Mouse (Mus musculus) cerebellum, postnatal 4 days (tissue): ENCODE results near the gene Ube2c.
"Not testable (repeated sequence)": the region's sequence is repeated elsewhere in the genome, so short reads cannot be mapped to it uniquely, and the experiment has no call there.

Experiments used
- DNase-seq, 2 experiments: peaks; one replicate each; pipeline ENCODE4 v3.0.0; 2022; ENCODE audit warnings: low spot score in 2 of 2, mixed read lengths in 1 of 2

Ube2c gene

GRCm38 (mm10) chr2:164787779-164788178 lies 18.1 kb downstream of the Ube2c start:
- DNase-seq: no peak

GRCm38 (mm10) chr2:164788411-164788810 lies 18.7 kb downstream of the Ube2c start:
- DNase-seq: no peak

GRCm38 (mm10) chr2:164790451-164790850 lies 20.8 kb downstream of the Ube2c start:
- no peak for DNase-seq

DNA sequence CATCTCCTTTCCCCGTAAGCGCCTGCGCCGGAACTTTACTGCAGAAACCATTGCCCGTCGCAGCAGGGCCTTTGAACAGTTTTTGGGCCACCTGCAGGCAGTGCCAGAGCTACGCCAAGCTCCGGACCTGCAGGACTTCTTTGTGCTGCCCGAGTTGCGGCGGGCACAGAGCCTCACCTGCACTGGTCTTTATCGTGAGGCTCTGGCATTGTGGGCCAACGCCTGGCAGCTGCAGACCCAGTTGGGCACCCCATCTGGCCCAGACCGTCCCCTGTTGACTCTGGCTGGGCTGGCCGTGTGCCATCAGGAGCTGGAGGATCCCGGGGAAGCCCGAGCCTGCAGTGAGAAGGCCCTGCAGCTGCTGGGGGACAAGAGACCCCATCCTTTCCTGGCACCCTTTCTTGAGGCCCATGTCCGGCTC lies 22.2 kb downstream of the Ube2c start:
- no peak for DNase-seq

DNA sequence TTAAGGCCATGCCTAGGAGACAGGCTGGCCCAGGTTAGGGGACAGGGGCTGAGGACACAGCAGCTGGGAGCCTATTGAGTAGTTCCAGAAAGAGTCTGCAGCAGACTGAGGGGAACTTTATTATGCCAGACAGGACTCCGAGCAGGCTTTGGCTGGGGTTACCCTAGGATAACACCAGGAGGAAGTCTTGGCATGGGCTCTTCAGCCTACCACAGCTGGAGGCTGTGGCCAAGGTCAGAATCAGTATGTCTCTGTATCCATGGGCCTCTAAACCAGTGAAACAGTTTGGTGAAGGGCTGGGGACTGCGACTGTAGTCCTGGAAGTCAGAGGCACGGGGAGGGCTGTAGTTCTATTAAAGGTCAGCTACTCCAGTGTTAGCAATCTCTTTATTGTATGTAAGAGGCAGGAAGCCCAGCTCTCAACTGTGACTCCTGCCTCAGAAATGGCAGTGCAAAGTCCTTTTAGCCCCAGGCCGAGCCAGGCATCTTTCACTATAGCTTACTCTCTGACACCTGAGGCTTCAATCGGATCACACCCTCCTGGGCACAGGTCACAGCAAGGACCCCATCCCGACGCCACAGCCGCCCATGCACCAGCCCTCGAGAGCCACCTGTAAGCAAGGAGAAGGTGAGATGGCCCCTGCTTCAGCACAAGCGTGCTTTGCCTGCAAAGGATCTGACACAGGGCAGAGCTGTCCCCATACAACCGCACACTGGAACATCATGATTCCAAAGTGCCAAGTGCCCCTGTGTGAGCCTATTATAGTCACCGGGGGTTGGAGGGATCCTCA lies 22.9 kb downstream of the Ube2c start:
- no peak for DNase-seq

- peak in 1 of 2 experiments; percentile 56 for DNase-seq
These were observed 23.5 kb downstream of the Ube2c start for GRCm38 (mm10) chr2:164793236-164793635.

- DNase-seq: no peak
These were observed 24.1 kb downstream of the Ube2c start for GRCm38 (mm10) chr2:164793772-164794171.

DNA sequence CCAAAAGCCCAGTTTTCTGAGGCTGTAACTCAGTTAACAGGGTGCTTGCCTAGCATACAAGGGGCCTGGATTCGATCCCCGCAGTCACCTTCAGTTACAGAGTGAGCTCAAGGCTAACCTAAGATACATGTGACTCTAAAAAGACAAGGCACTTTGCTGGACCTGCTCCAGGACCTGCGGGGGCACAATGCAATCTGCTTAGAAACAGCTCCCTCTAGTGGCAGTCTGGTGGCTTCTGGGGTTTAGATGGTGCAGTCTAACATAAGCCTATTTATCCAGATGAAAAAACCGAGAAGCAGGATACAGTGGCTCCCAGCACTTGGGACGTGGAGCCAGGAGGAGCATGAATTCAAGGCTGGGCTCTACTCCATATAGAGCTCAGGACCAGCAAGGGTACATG lies 24.6 kb downstream of the Ube2c start:
- DNase-seq: peak; percentile 54 to 84

- DNase-seq: no peak
These were observed 26.2 kb downstream of the Ube2c start for GRCm38 (mm10) chr2:164795868-164796267.

DNA sequence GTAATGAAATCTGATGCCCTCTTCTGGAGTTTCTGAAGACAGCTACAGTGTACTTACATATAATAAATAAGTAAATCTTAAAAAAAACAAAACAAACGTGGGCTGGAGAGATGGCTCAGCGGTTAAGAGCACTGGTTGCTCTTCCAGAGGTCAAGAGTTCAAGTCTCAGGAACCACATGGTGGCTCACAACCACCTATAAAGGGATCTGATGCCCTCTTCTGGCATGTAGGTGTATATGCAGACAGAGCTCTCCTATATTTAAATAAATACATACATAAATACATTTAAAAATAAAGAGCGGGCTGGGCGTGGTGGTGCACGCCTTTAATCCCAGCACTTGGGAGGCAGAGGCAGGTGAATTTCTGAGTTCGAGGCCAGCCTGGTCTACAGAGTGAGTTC lies 28.9 kb downstream of the Ube2c start:
- DNase-seq: not testable (repeated sequence)

DNA sequence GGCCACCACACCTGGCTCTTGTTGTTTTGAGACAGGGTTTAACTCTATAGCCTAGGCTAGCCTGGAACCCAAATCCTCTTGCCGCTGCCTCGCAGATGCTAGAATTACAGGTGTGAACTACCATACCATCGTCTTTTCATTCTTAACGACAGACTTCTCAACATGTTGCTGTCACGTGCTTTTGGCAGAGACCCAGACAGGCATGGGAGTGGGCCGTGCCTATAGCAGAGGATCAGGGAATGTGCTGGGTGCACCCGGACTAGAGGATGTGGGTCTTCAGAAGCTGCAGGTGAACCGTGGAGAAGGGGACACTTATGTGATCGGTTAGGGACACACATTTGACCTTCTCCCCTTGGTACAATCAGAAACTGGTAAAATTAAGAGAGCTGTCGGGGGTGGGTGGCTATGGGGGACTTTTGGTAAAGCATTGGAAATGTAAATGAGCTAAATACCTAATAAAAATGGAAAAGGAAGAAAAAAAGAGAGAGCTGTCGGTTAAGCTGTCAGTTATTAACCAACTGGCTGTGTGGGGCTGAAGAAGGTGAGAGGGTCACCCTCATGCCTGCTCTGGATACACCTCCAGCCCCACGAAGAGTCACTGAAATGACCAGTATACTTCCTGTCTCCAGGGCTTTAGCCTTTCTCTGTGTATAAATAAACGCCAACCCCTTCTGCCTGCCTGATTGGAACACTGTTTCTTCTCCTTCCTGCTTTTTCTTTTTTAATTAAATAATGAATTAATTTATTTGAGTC lies 30.7 kb downstream of the Ube2c start:
- no peak for DNase-seq

- no peak for DNase-seq
These were observed 33.7 kb downstream of the Ube2c start for GRCm38 (mm10) chr2:164803201-164803920.

GRCm38 (mm10) chr2:164803921-164804313 lies 34.2 kb downstream of the Ube2c start:
- no peak for DNase-seq

GRCm38 (mm10) chr2:164804533-164805331 lies 35.0 kb downstream of the Ube2c start, which contains the start of the genes Acot8 and Zswim3:
Gene Acot8, minus strand, starts transcription at chr2:164804882.
Gene Zswim3, plus strand, starts transcription at chr2:164805098.
- peak; percentile 98 to 99 for DNase-seq

GRCm38 (mm10) chr2:164805332-164805718 lies 35.6 kb downstream of the Ube2c start:
- no peak for DNase-seq

DNA sequence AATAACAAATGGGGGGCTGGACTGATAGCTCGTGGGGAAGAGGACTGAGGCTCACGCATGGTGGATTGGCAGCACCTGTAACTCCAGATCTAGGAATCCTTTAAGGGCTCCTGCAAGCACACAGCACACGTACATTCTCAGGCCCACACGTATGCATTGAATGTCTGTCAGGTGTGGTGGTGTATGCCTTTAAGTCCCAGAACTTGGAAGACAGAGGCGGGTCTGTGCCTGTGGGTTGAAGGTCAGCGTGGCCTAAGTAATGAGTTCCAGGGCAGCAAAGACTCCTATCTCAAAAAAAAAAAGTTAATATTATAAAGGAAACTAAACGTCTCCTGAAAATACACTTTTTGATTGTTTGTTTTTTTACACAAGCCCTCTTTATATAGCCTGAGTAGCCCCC lies 36.9 kb downstream of the Ube2c start:
- DNase-seq: no peak

- no peak for DNase-seq
These were observed 43.9 kb downstream of the Ube2c start for GRCm38 (mm10) chr2:164813557-164813956.

GRCm38 (mm10) chr2:164815348-164815747 lies 45.6 kb downstream of the Ube2c start:
- DNase-seq: no peak

DNA sequence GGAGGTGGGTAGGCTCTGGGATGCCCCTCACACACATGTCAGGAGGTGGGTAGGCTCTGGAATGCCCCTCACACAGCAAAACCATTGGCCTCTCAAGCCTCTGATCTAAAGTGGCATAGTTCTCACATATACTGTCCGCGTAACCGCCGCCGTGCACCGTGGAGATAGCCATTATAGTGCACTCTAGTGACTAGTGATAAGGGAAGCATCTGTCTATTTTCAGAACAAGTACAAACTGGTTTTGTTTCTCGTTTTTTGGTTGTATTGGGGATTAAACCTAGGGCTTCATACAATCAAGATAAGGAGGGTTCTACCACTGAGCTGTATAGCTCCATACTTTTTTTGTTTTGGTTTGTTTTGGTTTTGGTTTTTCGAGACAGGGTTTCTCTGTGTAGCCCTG lies 46.1 kb downstream of the Ube2c start:
- DNase-seq: no peak

DNA sequence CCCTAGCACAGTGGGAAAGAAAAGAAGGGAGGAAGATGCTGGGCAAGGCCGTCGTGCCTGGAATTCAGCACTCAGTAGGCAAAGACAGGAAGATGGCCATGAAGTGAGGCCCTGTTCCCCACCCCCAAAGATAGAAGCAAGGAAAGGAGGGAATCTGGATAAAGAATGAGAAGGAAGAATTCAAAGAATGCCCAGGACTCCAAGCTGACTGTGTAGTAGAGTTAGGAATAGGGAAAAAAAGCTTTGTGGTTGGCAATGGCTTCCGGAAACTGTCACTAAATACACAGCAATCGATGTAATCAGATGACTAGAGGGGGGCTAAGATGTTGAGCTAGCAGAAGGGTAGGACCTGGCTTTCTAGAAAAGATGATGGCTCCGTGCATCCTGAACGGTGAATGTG lies 47.5 kb downstream of the Ube2c start:
- no peak for DNase-seq

DNA sequence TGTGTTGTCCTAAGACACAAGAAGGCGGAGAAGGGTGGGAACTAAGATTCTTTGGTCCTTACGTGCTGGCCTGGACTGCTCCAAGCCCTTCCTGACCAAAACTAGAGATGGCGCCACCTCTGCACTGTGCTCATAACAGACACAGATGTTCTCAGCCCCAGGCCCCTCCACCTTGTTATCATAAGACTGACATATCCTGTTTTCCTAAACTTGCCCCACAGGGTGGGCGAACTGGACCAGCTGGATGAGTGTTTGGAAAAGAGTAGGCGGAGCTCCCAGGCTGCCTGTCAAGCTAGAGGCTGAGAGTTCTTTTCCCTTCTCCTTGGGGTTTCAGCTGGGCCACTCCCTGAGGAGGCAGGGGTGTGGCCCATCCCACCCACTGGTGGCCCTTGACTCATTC lies 48.0 kb downstream of the Ube2c start:
- no peak for DNase-seq
